Mouse (Mus musculus) left cerebral cortex, postnatal 14 days (tissue): Measurements from ENCODE around the gene a. TPM values are rescaled to one million over a fixed set of nuclear protein-coding genes. Genes with fewer than 3 reads are reported as not detected.

Experiments
- DNase-seq, 2 experiments: peaks; one replicate each; pipeline ENCODE4 v3.0.0; 2021 to 2022; ENCODE audit warnings: low spot score in 2 of 2, mixed read lengths in 1 of 2
- intact Hi-C: fragments of 180-260 bp; cut with DNase I; formaldehyde crosslinking; loops from one replicate; pipeline ENCODE4 v1.15.1; 2025
- long read RNA-seq, 2 experiments: library from polyadenylated mRNA; stranded (forward); transcript quantifications; one replicate each; pipeline ENCODE4 v2.0.0; 2021
- total RNA-seq, 2 experiments: library from RNA; stranded (reverse); gene quantifications; 2 replicates each; pipeline ENCODE4 v1.2.3; 2021

a gene
- not detected for total RNA-seq
- long read RNA-seq, experiment 1, partial matches to known transcripts, result 0 of 1 reads
- long read RNA-seq, experiment 1, other reads (novel, unspliced or antisense), result 1 of 1 reads
- long read RNA-seq, experiment 2, partial matches to known transcripts, result 0 of 1 reads
- long read RNA-seq, experiment 2, other reads (novel, unspliced or antisense), result 1 of 1 reads

DNA sequence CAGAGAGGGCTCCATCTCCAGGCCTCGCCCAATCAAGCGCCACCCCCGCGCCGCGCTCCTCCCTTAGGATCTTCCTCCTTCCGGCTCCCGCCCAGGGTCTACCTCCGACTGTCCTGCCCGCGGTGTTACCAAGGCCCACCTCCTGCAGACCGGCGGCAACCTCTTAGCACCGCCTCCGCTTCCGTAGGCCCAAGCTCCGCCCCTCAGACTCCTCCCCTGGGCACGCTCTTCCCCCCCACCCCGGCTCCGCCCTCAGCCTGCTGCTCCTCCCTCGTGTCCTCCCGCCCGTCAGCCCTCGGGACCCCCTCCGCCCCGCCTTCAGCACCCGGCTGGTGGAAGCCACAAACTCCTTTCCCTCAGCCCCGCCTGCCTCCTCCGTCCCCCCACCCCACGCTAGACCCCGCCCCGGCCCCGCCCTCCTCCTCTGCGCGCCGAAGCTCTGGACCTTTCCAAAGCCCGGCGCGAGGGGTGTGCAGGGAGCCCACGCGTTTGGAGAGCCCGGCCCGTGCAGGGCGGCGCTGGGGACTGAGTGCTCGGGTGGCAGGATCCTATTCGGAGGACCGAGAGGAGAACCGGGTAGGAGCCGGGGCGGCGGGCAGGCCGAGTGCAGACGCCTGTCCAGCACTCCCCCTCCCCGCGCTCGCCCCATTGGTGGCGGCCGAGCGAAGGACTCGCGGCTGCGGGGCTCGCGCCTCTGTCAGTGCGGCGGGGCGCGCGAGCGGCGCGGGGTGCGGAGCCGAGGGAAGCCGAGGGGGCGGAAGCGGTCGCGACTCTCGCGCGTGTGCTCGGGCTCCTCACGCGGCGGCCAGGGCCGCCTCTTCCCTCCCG lies at the start of gene a, which contains the start of gene Raly:
Gene a, plus strand, starts transcription at position 747 of the 828 bp plus-strand sequence.
Gene Raly, plus strand, starts transcription at position 441 of the 828 bp plus-strand sequence.
- DNase-seq, result peak; percentile 94 to 97
- intact Hi-C loops, result no loop called here

DNA sequence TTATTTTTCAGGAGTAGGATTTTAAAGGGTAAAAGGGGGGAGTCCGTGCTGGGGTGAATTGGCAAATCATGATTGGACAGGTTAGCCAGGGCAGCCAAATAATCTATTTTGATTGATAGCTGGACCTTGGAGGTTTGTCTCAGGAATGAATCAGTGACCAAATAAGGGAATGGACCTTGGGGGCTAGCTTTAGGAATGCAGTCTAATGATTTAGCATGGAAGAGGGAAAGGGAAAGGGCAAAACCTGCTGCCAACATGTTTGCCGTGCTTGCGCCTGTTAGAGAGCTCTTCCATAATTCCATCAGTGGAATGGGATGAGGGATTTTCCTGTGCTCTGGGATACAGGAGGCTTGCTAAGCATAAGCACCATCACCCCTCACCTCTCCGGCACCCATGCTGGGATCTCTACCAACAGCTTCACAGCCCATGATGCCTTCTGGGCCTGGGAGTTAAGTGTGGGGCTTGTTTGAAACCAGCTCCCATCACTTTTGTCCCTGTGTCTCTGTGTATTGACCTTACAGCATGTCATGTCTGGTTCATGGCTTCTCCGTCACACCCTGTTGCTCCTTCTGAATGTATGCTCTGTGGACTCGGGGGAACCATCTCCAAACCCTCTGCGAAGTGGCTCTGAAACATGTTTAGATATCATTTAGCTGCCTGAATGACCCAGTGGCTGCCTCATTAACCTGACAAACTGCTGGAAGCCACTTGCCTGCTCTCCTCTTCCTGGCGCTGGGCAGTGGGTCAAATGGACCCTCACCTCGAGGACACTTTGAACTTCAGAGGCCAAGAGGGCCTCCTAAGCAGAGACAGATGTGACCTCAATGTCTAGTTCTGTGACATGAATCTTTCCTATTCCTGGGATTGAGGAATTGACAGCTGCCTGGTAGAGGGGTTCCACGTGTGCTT lies 48.0 kb upstream of the a start:
- DNase-seq, result no peak
- intact Hi-C loops, result no loop called here

DNA sequence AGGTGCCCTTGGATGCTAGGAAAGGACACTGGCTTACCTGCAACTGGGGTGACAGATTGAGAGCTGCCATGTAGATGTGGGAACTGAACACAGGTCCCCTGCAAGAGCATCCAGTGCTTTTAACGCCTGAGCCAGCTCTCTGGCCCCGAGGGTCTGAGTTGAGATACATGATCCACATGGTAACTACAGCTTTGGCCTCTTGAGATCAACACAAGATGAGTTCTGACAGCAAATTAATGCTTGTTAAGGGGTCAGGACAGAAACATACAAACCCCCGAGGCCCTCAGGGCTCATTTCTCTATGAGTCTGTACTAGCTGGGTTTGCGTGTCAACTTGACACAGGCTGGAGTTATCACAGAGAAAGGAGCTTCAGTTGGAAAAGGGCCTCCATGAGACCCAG lies 47.3 kb upstream of the a start:
- intact Hi-C loops, result no loop called here
- no peak for DNase-seq

DNA sequence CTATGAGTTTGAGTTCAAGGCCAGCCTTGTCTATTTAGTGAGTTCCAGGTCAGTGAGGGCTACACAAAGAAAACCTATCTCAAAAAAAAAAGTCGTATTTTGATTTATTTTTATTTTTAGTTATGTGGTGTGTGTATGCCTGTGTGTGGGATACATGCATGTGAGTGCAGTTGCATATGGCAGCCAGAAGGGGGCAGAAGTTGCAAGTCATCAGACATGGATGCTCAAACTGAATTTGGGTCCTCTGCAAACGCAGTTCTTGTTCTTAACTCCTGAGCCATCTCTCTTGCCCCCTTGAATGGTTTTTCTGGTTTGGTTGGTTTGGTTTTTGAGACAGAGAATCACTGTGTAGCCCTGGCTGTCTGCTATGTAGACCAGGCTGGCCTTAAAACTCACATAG lies 42.8 kb upstream of the a start:
- intact Hi-C loops, result no loop called here
- DNase-seq, result no peak

DNA sequence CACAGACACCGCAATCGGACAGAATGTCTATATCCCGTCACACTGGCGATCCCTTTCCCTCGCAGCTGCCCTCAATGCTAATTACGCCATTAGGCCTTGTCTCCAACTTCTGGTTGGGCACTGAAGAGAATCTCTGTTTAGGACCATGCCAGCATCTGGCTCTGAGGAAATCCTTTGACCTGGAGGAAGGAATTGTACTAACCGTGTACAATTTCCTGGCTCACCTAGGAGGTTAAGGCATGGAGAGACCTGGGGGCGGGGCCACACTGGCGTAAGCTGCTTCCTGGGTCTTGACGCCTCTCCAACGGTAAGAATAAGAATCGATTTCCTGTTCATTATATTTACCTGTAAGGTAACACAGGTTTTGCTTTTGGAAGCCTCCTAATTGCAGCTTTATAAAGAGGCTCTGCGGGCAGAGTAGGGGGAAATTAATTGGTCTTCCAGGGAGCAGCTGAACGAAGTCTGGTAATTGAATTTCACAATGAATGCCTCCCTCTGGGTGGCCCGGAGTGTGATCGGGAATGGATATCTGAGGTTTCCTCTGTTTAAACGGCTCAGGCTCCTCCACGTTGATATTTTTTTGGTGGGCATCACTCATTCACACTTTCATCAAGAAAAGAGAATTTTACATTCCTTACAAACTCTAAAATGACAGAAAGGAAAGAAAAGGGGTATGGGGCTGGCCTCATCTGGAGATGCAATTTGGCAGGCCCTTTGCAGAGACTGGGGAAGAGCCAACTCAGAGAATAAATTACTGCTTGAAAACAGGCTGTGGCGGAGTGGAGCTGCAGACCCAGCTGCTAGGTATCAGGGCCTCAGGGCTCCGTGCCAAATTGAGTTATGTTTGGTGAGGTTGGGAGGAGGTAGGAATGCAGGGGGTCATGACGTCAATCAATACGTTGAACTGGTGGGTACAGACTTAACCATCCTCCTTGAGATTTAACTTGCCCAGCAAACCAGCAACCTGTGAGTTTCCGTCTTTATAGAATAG lies 41.9 kb upstream of the a start:
- peak; percentile 11 to 25 for DNase-seq
- intact Hi-C loops, result no loop called here

DNA sequence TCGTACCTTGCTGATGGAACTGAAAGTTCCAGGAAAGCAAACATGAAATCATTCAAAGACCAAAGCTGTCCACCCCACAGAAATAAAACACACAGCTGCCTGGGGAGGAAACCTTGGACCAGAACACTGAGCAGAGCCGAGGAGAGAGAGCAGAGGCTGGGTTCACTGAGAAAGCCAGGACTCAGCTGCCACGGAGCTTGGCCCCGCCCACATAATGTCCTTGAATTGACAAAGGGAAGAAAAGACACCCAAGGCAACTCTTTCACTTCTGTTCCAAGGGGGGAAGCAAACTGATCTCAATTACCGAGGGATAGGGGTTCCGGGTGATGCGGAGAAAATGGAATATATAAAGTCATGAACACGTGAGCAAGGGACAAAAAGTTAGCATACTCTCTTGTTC lies 39.3 kb upstream of the a start:
- DNase-seq, result no peak

DNA sequence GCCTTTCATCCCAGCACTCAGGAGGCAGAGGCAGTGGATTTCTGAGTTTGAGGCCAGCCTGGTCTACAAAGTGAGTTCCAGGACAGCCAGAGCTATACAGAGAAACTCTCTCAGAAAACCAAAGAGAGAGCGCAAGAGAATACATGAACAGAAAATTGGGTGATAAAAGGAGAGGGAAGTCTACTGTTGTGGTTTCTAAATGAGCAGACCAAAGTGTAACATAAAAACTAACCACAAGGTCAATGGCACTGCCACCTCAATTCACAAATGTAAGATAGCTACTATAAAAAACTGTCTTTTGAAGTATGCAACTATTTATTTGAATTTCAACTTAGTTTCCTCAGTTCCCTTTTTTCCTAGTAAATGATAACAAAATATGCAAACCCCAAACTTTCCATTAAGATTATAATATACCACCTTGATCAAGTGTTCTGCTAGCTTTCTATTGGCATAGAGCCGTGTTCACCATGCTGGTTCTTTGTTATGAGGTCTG lies 37.1 kb upstream of the a start:
- DNase-seq, result no peak
- intact Hi-C loops, result no loop called here

More for the DNA sequence above, 39.3 kb upstream of the a start:
- intact Hi-C loops, result no loop called here

DNA sequence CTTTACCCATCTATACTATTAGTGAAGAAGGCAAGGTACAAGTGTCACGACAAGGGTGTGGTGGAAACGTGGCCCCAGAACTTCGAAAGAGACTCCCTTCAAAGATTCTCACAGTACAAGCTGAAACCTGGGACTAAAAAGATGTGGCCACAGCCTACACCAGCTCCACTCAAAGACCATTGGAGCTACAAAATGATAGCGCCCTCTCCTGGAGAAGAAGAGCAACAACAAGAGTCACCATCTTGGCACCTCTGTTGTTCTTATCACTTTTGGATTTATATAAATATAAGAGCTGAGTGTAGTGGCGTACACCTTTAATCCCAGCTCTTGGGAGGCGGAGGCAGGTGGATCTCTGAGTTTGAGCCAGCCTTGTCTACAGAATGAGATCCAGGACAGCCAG lies 35.4 kb upstream of the a start:
- intact Hi-C loops, result loop anchor here (5.0 kb wide), 1 partner anchor 33 kb away; no protein-coding TSS in a partner anchor
- DNase-seq, result no peak

DNA sequence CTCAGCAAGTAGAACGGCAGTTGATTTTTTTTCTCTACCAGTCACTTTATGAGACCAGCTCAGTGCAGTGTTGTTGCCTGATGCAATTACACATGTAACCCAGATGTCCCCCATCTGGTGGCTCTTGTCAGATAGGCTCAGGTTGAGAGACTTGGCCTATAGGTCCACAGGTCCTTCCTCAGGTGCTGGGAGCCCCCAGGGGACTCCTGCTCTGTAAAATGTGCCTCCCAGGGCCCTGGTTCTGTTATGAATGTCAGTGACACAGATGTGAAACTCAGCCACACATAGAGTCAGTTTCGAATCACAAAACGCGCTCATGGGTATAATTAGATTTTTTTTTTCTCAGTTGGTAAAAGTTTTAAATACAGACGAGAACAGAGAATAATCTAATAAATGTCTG lies 33.5 kb upstream of the a start:
- DNase-seq, result no peak
- intact Hi-C loops, result loop anchor here (5.0 kb wide), 1 partner anchor 35 kb away; no protein-coding TSS in a partner anchor

DNA sequence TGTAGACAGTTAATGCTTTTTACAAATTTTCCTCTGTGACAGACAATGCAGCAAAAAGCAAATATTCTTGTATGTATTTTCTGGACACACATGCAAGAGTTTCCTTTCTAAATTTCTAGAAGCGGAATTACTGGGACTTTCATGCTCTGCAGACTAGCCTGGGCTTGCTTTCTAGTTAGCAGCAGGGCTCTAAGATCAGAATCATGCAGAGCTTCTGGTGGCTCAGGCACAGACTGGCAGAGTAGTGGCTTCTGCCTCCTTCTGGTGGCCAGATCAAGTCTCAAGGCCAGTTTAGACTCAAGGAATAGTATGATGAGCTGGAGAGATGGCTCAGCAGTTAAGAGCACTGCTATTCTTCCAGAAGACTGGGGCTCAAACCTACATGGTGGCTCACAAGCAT lies 32.7 kb upstream of the a start:
- intact Hi-C loops, result loop anchor here (5.0 kb wide), 1 partner anchor 36 kb away; no protein-coding TSS in a partner anchor

DNA sequence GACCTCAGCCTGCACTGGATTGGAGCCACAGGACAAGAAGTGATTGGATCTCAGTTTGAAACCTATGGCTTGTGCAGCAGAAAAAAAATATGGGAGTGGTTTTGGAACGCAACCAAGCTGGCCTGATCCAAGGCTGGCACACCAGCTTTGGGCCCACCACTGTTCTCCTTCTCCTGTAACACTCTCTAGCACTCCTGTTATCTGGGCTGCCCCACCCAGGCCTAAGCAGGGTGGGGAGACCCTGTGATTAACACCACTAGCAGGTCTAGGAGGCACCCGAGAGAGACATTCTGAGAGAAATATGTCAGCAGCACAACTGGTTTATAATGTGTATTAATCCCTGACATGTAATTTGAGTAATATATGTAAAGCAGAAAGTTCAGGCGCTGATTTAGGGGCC lies 28.0 kb upstream of the a start:
- no peak for DNase-seq

More for the DNA sequence above, 32.7 kb upstream of the a start:
- no peak for DNase-seq

DNA sequence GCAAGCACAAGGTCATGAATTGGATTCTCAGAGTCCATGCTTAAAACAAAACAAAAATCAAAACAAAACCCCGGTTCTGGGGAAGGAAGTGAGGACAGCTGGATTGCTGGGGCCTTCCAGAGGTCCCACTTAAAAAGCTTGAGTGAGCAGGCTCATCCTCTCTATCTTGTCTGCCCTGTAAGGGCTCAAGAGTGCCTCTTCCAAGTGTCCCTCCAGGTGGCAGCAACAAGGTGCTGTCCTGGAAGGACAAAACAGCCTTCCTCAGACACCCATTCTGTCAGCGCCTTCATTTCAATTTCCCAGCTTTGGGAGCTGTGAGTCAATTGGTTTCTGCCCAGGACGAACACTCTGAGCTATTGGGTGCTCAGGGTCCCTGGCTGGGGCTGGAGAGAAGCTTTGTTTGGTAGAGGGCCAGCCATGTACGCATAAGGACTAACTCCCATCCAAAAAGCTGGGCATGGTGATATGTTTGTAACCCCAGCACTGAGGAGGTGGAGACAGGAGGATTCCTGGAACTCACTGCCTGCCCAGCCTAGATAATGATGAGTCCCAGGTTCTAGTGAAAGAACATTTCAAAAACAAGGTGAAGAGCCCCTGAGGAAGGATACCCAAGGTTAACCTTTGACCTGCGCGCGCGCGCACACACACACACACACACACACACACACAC lies 26.2 kb upstream of the a start:
- intact Hi-C loops, result no loop called here
- DNase-seq, result no peak

More for the DNA sequence above, 28.0 kb upstream of the a start:
- intact Hi-C loops, result no loop called here

DNA sequence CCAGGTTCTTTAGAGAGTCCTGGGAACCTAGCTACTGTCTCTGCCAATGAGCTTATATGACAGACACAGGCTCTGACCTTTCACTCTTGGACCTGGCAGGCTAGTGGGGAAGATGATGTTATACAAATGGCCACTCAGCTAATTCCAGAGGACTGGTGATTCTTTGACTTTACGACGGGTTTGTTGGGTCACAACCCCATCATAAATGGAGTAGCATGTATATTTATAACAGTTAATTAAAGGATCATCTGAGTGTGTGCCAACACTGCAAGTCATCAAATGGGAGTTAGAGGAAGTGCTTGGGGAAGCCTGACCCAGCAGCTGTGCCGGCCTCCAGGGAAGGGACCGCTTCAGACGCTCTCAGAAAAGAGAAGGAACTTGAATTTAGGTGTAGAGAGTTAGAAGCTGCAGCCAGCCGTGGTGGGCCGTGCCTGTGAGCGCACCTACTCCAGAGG lies 25.6 kb upstream of the a start:
- intact Hi-C loops, result no loop called here

DNA sequence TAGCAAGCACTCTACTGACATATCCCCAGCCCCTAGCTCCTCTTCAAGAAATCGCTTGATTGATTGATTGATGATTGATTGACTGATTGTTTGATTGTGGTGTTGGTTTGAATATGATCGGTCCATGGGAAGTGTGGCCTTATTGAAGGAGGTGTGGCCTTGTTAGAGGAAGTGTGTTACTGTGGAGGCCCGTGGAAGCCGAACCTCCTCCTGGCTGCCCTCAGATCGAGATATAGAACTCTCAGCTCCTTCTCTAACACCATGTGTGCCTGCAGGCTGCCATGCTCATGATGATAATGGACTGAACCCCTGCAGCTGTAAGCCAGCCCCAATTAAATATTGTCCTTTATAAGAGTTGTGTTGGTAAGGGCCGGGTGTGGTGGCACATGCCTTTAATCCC lies 24.2 kb upstream of the a start:
- no peak for DNase-seq
- intact Hi-C loops, result no loop called here

More for the DNA sequence above, 25.6 kb upstream of the a start:
- DNase-seq, result no peak

DNA sequence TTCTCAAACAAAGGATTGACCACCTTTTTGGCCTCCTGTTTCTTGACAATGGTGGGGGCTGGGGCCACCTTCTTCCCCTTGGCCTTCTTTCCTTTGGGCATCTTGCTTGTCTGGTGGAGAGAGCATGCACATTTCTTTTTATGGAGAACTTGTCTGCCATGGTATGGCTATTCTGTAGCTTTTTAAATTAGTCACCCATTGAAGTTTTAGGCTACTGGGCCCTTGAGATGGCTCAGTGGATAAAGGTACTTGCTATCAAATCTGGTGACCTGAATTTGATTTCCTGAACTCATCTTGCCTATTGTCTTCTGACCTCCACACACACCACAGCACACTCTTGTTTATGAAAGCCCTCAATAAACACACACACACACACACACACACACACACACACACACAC lies 21.3 kb upstream of the a start, which contains the start of gene Gm14214:
Gene Gm14214, minus strand, starts transcription at position 101 of the 400 bp plus-strand sequence.
- intact Hi-C loops, result no loop called here
- no peak for DNase-seq

DNA sequence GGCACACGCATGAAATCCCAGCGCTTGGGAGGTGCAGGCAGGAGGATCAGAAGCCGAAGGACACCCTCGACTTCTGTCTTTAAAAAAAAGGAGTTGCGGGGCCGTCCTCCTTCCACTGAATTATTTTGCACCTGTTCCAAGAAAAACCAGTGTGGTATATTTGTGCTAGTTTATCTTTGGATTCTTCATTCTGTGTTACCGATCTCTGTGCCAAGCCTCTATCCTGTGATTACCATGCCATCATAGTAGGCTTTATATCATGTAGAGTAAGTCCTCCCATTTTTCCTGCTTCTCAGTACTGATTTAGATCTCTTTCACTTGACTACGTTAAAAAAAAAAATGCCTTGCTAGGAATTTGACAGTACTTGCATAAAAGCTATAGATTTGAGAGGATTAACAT lies 19.6 kb upstream of the a start:
- DNase-seq, result peak in 1 of 2 experiments; percentile 51
- intact Hi-C loops, result no loop called here

DNA sequence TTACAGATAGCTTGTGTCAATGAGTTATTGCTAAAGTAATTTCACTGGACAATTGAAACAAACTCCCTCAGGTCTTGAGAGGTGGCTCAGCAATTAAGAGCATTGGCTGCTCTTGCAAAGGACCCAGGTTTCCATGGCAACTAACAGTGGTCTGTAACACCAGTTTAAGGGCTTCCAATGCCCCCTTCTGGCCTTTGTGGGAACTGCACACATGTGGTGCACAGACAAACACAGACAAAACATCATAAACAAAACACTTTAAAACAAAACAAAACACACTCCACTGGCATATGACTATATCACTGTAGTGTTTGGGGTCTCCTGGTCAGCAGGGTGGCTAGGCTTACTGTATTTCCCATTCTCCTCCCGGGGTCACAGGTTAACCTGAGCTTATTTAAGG lies 17.2 kb upstream of the a start:
- intact Hi-C loops, result no loop called here
- DNase-seq, result peak in 1 of 2 experiments; percentile 76

DNA sequence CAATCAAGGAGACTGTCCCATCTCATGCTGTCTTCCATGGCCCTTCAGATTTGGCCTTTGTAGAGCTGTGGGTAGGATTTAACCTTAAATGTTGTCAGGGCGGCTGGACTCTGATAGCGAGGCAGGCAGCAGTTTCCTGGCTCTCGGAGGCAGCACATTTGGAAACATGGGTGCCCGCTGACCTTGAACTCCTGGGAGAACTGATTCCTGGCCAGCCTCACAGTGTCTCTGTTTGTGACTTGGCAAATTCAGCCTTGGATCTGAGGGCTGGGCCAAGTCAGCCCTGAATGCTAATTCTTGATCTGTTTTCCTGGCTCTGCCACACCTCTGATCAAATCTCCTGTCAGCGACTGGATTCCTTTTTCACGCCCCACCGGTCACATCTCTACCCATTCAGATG lies 14.7 kb upstream of the a start:
- intact Hi-C loops, result no loop called here
- no peak for DNase-seq
